Mouse (Mus musculus): ENCODE data around the gene Dlk2.

DNA sequence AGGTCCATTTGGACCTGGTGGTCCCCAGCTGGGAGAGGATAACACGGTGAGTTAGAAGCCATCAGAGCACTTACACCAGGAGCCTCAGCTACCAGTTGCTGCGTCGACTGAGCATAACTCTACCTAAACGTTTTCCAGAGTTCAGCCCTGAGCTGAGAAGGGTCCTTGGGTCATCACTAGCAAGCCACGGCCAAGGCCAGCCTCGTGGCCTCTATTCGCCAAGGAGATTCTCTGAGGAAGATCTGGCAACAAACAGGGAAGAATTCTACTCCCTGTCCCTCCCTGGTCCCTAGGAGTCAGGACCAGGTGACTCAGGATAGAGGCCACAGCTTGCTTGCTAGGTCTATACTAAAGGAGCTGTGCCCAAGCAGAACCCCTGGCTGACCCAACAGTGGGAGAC, 29.7 kb upstream of the Dlk2 start:
- TF ChIP-seq CTCF (IDR thresholded peaks at IDR 0.05; ENCODE audit: borderline replicate concordance, extremely low read depth, insufficient read depth, insufficient read length): no peak
- no peak for TF ChIP-seq POLR2A (IDR thresholded peaks at IDR 0.05; ENCODE audit: borderline replicate concordance, extremely low read depth, insufficient read depth, insufficient read length, poor library complexity, severe bottlenecking)
